Mouse (Mus musculus) brain, embryonic 14.5 days (tissue): ENCODE data around the gene Minos1. TPM values are rescaled to one million over a fixed set of nuclear protein-coding genes. Genes with fewer than 3 reads are reported as not detected.
A peak's percentile ranks its signal among the peaks of the same experiment; 100 is the strongest.

ENCODE experiments used
- DNase-seq: peaks from one replicate; pipeline ENCODE4 v3.0.0-alpha.2; 2011; ENCODE audit warnings: low read depth
- CTCF ChIP-seq: fragments of 200-500 bp; IDR thresholded peaks from 2 replicates; pipeline ENCODE4 v1.5.1; 2012; ENCODE audit warnings: inconsistent platforms, mild to moderate bottlenecking, moderate library complexity, borderline replicate concordance; ENCODE audit not compliant: insufficient read depth, insufficient read length; ENCODE audit errors: extremely low read depth
- POLR2A ChIP-seq: fragments of 200-500 bp; IDR thresholded peaks from 2 replicates; pipeline ENCODE4 v1.6.1; 2012; ENCODE audit warnings: mild to moderate bottlenecking, inconsistent platforms, borderline replicate concordance; ENCODE audit not compliant: poor library complexity, insufficient read depth, insufficient read length, severe bottlenecking; ENCODE audit errors: extremely low read depth
- polyA plus RNA-seq: library from polyadenylated mRNA; depleted of rRNA; stranded (reverse); fragments of >200 nt; gene quantifications from 2 replicates; pipeline ENCODE4 v1.2.3, GENCODE M21; 2012; rRNA removed

The Minos1 gene
- polyA plus RNA-seq, 1 experiment, result 115 TPM

- TF ChIP-seq POLR2A (no peak), CTCF (no peak)
- DNase-seq, result no peak
Measured at GRCm38 (mm10) chr4:139064831-139065230, 66.1 kb downstream of the Minos1 start.

- peak; percentile 29 for DNase-seq
- no peak for TF ChIP-seq CTCF
- no peak for TF ChIP-seq POLR2A
Measured at GRCm38 (mm10) chr4:139059569-139059968, 71.3 kb downstream of the Minos1 start.

GRCm38 (mm10) chr4:139058029-139058428, 72.9 kb downstream of the Minos1 start:
- no peak for DNase-seq
- TF ChIP-seq CTCF (no peak), POLR2A (no peak)

GRCm38 (mm10) chr4:139057291-139057690, 73.6 kb downstream of the Minos1 start:
- DNase-seq, result no peak
- no peak for TF ChIP-seq CTCF
- no peak for TF ChIP-seq POLR2A

GRCm38 (mm10) chr4:139055744-139056143, 75.2 kb downstream of the Minos1 start:
- no peak for TF ChIP-seq POLR2A
- no peak for DNase-seq

- DNase-seq, result peak; percentile 93
- TF ChIP-seq CTCF, result no peak
- TF ChIP-seq POLR2A, result no peak
Measured at GRCm38 (mm10) chr4:139055336-139055735, 75.6 kb downstream of the Minos1 start.

GRCm38 (mm10) chr4:139054300-139054923, 76.5 kb downstream of the Minos1 start:
- no peak for TF ChIP-seq POLR2A
- peak; percentile 65 for TF ChIP-seq CTCF
- peak; percentile 97 for DNase-seq

GRCm38 (mm10) chr4:139053391-139053790, 77.5 kb downstream of the Minos1 start:
- no peak for DNase-seq

GRCm38 (mm10) chr4:139052796-139053195, 78.1 kb downstream of the Minos1 start:
- peak; percentile 23 for DNase-seq
- no peak for TF ChIP-seq POLR2A
- no peak for TF ChIP-seq CTCF

More at GRCm38 (mm10) chr4:139053391-139053790, 77.5 kb downstream of the Minos1 start:
- TF ChIP-seq CTCF (no peak), POLR2A (no peak)

Other genes with a start within 250 kb of the Minos1 start
- gene Otud3, start 217.2 kb downstream of the Minos1 start, polyA plus RNA-seq, result 7.0 and 9.8 TPM in 2 replicates
- not detected in 2 replicates for gene Rnf186, start 164.0 kb downstream of the Minos1 start, polyA plus RNA-seq
- 0.62 and 0.64 TPM in 2 replicates for gene Tmco4, start 158.2 kb downstream of the Minos1 start, polyA plus RNA-seq
- gene Htr6, start 55.5 kb downstream of the Minos1 start, polyA plus RNA-seq, result 1.8 and 2.0 TPM in 2 replicates
- gene Nbl1, start 38.1 kb downstream of the Minos1 start, polyA plus RNA-seq, result 33.8 and 35.8 TPM in 2 replicates
- 138 and 186 TPM in 2 replicates for gene Capzb, start 61.8 kb upstream of the Minos1 start, polyA plus RNA-seq
- gene Pqlc2, start 179.6 kb upstream of the Minos1 start, polyA plus RNA-seq, result 21.7 and 27.3 TPM in 2 replicates
- 16.5 and 22.4 TPM in 2 replicates for gene Akr7a5, start 179.6 kb upstream of the Minos1 start, polyA plus RNA-seq
- gene Mrto4, start 221.5 kb upstream of the Minos1 start, polyA plus RNA-seq, result 56.6 and 62.0 TPM in 2 replicates
- 48.1 and 56.0 TPM in 2 replicates for gene Emc1, start 221.5 kb upstream of the Minos1 start, polyA plus RNA-seq
- 200 and 228 TPM in 2 replicates for gene Ubr4, start 221.5 kb upstream of the Minos1 start, polyA plus RNA-seq